Mouse (Mus musculus) midbrain, embryonic 14.5 days (tissue): ENCODE data around the gene Kcnmb2. TPM values are rescaled to one million over a fixed set of nuclear protein-coding genes. Genes with fewer than 3 reads are reported as not detected.

Experiments
- ATAC-seq: fragments of 200-750 bp; cut with Nextera tagmentation; 2 replicates; pipeline ENCODE4 v1.8.0; 2017; ENCODE audit warnings: moderate number of reproducible peaks, moderate library complexity; ENCODE audit not compliant: low FRiP score, low TSS enrichment
- DNase-seq: peaks from one replicate; pipeline ENCODE4 v3.0.0-alpha.2; 2015
- H3K27ac ChIP-seq: fragments of 300-500 bp; sonication (generic); replicated peaks from 2 replicates; pipeline ENCODE4 v1.5.1; 2014; ENCODE audit warnings: mild to moderate bottlenecking, low read depth, low read length, moderate library complexity
- H3K27me3 ChIP-seq: fragments of 300-500 bp; sonication (generic); 2 replicates; pipeline ENCODE4 v1.6.1; 2014; ENCODE audit warnings: low read length, control low read depth, mixed read lengths; ENCODE audit not compliant: control insufficient read depth, insufficient read depth
- H3K36me3 ChIP-seq: fragments of 300-500 bp; sonication (generic); 2 replicates; pipeline ENCODE4 v1.6.1; 2014; ENCODE audit warnings: low read length, control low read depth; ENCODE audit not compliant: control insufficient read depth, insufficient read depth
- H3K4me1 ChIP-seq: fragments of 300-500 bp; sonication (generic); 2 replicates; pipeline ENCODE4 v1.6.1; 2014; ENCODE audit warnings: mild to moderate bottlenecking, antibody characterized with exemption, low read length, control low read depth; ENCODE audit not compliant: control insufficient read depth, insufficient read depth
- H3K4me2 ChIP-seq: fragments of 300-500 bp; sonication (generic); 2 replicates; pipeline ENCODE4 v1.6.1; 2014; ENCODE audit warnings: mild to moderate bottlenecking, low read length, moderate library complexity
- H3K4me3 ChIP-seq: fragments of 300-500 bp; sonication (generic); replicated peaks from 2 replicates; pipeline ENCODE4 v1.5.1; 2014; ENCODE audit warnings: low read depth, low read length
- H3K9ac ChIP-seq: fragments of 300-500 bp; sonication (generic); replicated peaks from 2 replicates; pipeline ENCODE4 v1.6.1; 2014; ENCODE audit warnings: mild to moderate bottlenecking, low read length, moderate library complexity
- H3K9me3 ChIP-seq: fragments of 300-500 bp; sonication (generic); 2 replicates; pipeline ENCODE4 v1.6.1; 2016; ENCODE audit warnings: low read length, control low read depth, mixed read lengths; ENCODE audit not compliant: control insufficient read depth
- WGBS: fragments of 180-500 bp; shearing (Covaris S2); extraction: QIAGEN DNeasy Blood & Tissue Kit; methylation state at CpG from one replicate; pipeline ENCODE4 v1.1.7; 2014; 5-methylcytosine and 5-hydroxymethylcytosine counted together
- polyA plus RNA-seq: library from polyadenylated mRNA; unstranded; fragments of >200 nt; fragmentation: Nextera tagmentation; extraction: Ambion mirVana; gene quantifications from 2 replicates; pipeline ENCODE4 v1.2.1, GENCODE M21; 2014

Kcnmb2 gene
- polyA plus RNA-seq, result 10.8 and 12.8 TPM in 2 replicates

- Histone ChIP-seq H3K4me1 (peaks cover 14% of the 10 kb centered on the region), H3K27ac (peak within 1 kb of the TSS; percentile 52; the same call in 1 of the 2 replicates), H3K36me3 (no peaks in the 10 kb centered on the region), H3K9ac (peak within 1 kb of the TSS; percentile 70), H3K4me3 (peak within 1 kb of the TSS; percentile 46), H3K4me2 (peak within 1 kb of the TSS; percentile 83), H3K9me3 (no peaks in the 10 kb centered on the region), H3K27me3 (no peaks in the 10 kb centered on the region)
- DNase-seq (peak; percentile 70), ATAC-seq (peak; percentile 60; the same call in 1 of the 2 replicates)
- under 1% methylated on average over 22 of the region's 22 CpGs for WGBS
Observed at GRCm38 (mm10) chr3:31902504-31903330, at the start of gene Kcnmb2. TSS of gene Kcnmb2 (plus strand) at chr3:31902507.

GRCm38 (mm10) chr3:31863522-31863921, 38.8 kb upstream of the Kcnmb2 start:
- H3K36me3 ChIP-seq, result no peaks in the 10 kb centered on the region
- H3K4me3 ChIP-seq, result no peak overlapping the region
- H3K27me3 ChIP-seq, result no peaks in the 10 kb centered on the region
- WGBS, result 59% methylated on average over 5 of the region's 5 CpGs
- no peak for ATAC-seq
- no peaks in the 10 kb centered on the region for H3K4me1 ChIP-seq
- no peaks in the 10 kb centered on the region for H3K9me3 ChIP-seq
- H3K27ac ChIP-seq, result no peak overlapping the region
- no peak overlapping the region for H3K9ac ChIP-seq
- H3K4me2 ChIP-seq, result no peak overlapping the region
- peak; percentile 15 for DNase-seq

- Histone ChIP-seq H3K4me2 (no peak overlapping the region), H3K36me3 (no peaks in the 10 kb centered on the region), H3K4me1 (no peaks in the 10 kb centered on the region), H3K27me3 (no peaks in the 10 kb centered on the region), H3K27ac (no peak overlapping the region), H3K9me3 (no peaks in the 10 kb centered on the region), H3K4me3 (no peak overlapping the region), H3K9ac (no peak overlapping the region)
- DNase-seq, result no peak
- WGBS, result 81% methylated on average over 3 of the region's 3 CpGs
- no peak for ATAC-seq
Observed at GRCm38 (mm10) chr3:31864070-31864469, 38.2 kb upstream of the Kcnmb2 start.

GRCm38 (mm10) chr3:31871461-31871860, 30.8 kb upstream of the Kcnmb2 start:
- Histone ChIP-seq H3K4me2 (no peak overlapping the region), H3K4me3 (no peak overlapping the region), H3K4me1 (no peaks in the 10 kb centered on the region), H3K27ac (no peak overlapping the region), H3K9ac (no peak overlapping the region), H3K9me3 (no peaks in the 10 kb centered on the region), H3K27me3 (no peaks in the 10 kb centered on the region), H3K36me3 (no peaks in the 10 kb centered on the region)
- ATAC-seq (no peak), DNase-seq (no peak)
- 92% methylated on average over 3 of the region's 3 CpGs for WGBS

GRCm38 (mm10) chr3:31882621-31883131, 19.6 kb upstream of the Kcnmb2 start:
- no peaks in the 10 kb centered on the region for H3K36me3 ChIP-seq
- no peaks in the 10 kb centered on the region for H3K4me1 ChIP-seq
- no peak overlapping the region for H3K9ac ChIP-seq
- H3K27me3 ChIP-seq, result no peaks in the 10 kb centered on the region
- peaks cover 8% of the 10 kb centered on the region; the same call in 1 of the 2 replicates for H3K9me3 ChIP-seq
- 19% methylated on average over 12 of the region's 12 CpGs for WGBS
- H3K27ac ChIP-seq, result no peak overlapping the region
- peak; percentile 27 for DNase-seq
- no peak overlapping the region for H3K4me2 ChIP-seq
- ATAC-seq, result no peak
- H3K4me3 ChIP-seq, result no peak overlapping the region

DNA sequence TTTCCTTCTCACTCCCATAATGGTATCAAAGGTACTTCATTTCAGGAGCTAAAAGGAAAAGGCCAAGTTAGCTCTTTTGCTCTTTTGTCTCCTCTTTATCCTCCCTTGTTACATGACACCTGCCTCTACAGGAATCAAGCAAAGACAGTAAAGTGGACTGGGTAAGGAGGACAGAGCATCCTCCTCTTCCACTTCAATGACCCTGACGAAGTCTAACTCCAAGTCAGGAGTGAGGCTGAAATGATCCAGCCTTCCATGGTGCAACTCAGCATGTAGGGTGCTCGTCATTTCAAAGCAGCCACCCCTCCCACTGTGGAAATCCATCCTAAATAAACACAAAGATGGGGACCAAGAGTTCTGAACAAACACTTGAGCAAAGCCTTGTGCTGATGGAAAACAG, 9.7 kb upstream of the Kcnmb2 start:
- WGBS, result 65% methylated on average over 2 of the region's 2 CpGs
- no peak overlapping the region for H3K27ac ChIP-seq
- H3K4me1 ChIP-seq, result no peaks in the 10 kb centered on the region
- no peak overlapping the region for H3K9ac ChIP-seq
- H3K4me3 ChIP-seq, result no peak overlapping the region
- no peak for ATAC-seq
- H3K36me3 ChIP-seq, result no peaks in the 10 kb centered on the region
- no peak overlapping the region for H3K4me2 ChIP-seq
- no peaks in the 10 kb centered on the region for H3K27me3 ChIP-seq
- no peak for DNase-seq
- H3K9me3 ChIP-seq, result no peaks in the 10 kb centered on the region

- WGBS, result 2% methylated on average over 9 of the region's 9 CpGs
- H3K9me3 ChIP-seq, result no peaks in the 10 kb centered on the region
- peak overlapping the region; percentile 70; the same call in 1 of the 2 replicates for H3K9ac ChIP-seq
- ATAC-seq, result 0 out of 2 replicates have a peak, but pooled peaks have one; percentile 56
- DNase-seq, result peak; percentile 55
- H3K36me3 ChIP-seq, result no peaks in the 10 kb centered on the region
- H3K4me3 ChIP-seq, result peak overlapping the region; percentile 46
- H3K27me3 ChIP-seq, result no peaks in the 10 kb centered on the region
- peaks cover 14% of the 10 kb centered on the region for H3K4me1 ChIP-seq
- 0 out of 2 replicates have a peak overlapping the region, but pooled peaks have one; percentile 52 for H3K27ac ChIP-seq
- H3K4me2 ChIP-seq, result peak overlapping the region; percentile 83
Observed at GRCm38 (mm10) chr3:31903506-31903905, 1.2 kb downstream of the Kcnmb2 start.

GRCm38 (mm10) chr3:31904156-31904555, 1.8 kb downstream of the Kcnmb2 start:
- Histone ChIP-seq H3K4me3 (peak overlapping the region; percentile 46), H3K9ac (no peak overlapping the region)

More at GRCm38 (mm10) chr3:31904156-31904555, 1.8 kb downstream of the Kcnmb2 start:
- ATAC-seq (no peak), DNase-seq (no peak)
- Histone ChIP-seq H3K4me1 (peaks cover 14% of the 10 kb centered on the region), H3K4me2 (peak overlapping the region; percentile 83), H3K27me3 (no peaks in the 10 kb centered on the region), H3K36me3 (no peaks in the 10 kb centered on the region), H3K9me3 (no peaks in the 10 kb centered on the region), H3K27ac (no peak overlapping the region)
- 43% methylated on average over 5 of the region's 5 CpGs for WGBS
